Mouse (Mus musculus) limb, embryonic 14.5 days (tissue): ENCODE measurements at regions not wholly inside any gene's neighbourhood (a gene's known extent, or its start where the extent isn't known, plus 50 kb on each side); places are given as distances from the start of the nearest gene placed in this dataset.

Experiments used
- ATAC-seq: fragments of 200-750 bp; cut with Nextera tagmentation; 2 replicates; pipeline ENCODE4 v1.8.0; 2017; ENCODE audit warnings: low read depth, moderate number of reproducible peaks, moderate TSS enrichment; ENCODE audit not compliant: low FRiP score
- DNase-seq: peaks from one replicate; pipeline ENCODE4 v3.0.0-alpha.2; 2015; ENCODE audit warnings: low spot score
- H3K27ac ChIP-seq: fragments of 300-500 bp; sonication (generic); replicated peaks from 2 replicates; pipeline ENCODE4 v1.5.1; 2014; ENCODE audit warnings: low read depth, mild to moderate bottlenecking, low read length, moderate library complexity, mixed read lengths
- H3K27me3 ChIP-seq: fragments of 300-500 bp; sonication (generic); 2 replicates; pipeline ENCODE4 v1.6.1; 2014; ENCODE audit warnings: low read length, mixed read lengths; ENCODE audit not compliant: control insufficient read depth, insufficient read depth
- H3K36me3 ChIP-seq: fragments of 300-500 bp; sonication (generic); 2 replicates; pipeline ENCODE4 v1.6.1; 2014; ENCODE audit warnings: mild to moderate bottlenecking, low read length, moderate library complexity, mixed read lengths; ENCODE audit not compliant: control insufficient read depth, insufficient read depth
- H3K4me1 ChIP-seq: fragments of 300-500 bp; sonication (generic); 2 replicates; pipeline ENCODE4 v1.6.1; 2014; ENCODE audit warnings: antibody characterized with exemption, low read length, mixed read lengths; ENCODE audit not compliant: control insufficient read depth, insufficient read depth
- H3K4me2 ChIP-seq: fragments of 300-500 bp; sonication (generic); replicated peaks from 2 replicates; pipeline ENCODE4 v1.6.1; 2014; ENCODE audit warnings: low read depth, mild to moderate bottlenecking, low read length, moderate library complexity; ENCODE audit not compliant: severe bottlenecking
- H3K4me3 ChIP-seq: fragments of 300-500 bp; sonication (generic); replicated peaks from 2 replicates; pipeline ENCODE4 v1.5.1; 2014; ENCODE audit warnings: low read length
- H3K9ac ChIP-seq: fragments of 300-500 bp; sonication (generic); 2 replicates; pipeline ENCODE4 v1.6.1; 2014; ENCODE audit warnings: mild to moderate bottlenecking, low read depth, low read length, moderate library complexity; ENCODE audit not compliant: severe bottlenecking
- H3K9me3 ChIP-seq: fragments of 300-500 bp; sonication (generic); 2 replicates; pipeline ENCODE4 v1.6.1; 2016; ENCODE audit warnings: low read length; ENCODE audit not compliant: control insufficient read depth
- POLR2A ChIP-seq: fragments of 200-500 bp; IDR thresholded peaks from 2 replicates; pipeline ENCODE4 v1.8.0; 2012; ENCODE audit warnings: inconsistent platforms, mild to moderate bottlenecking, moderate library complexity, borderline replicate concordance; ENCODE audit not compliant: insufficient read depth, insufficient read length; ENCODE audit errors: extremely low read depth
- WGBS: fragments of 180-500 bp; shearing (Covaris S2); extraction: QIAGEN DNeasy Blood & Tissue Kit; methylation state at CpG from one replicate; pipeline ENCODE4 v1.1.7; 2014; 5-methylcytosine and 5-hydroxymethylcytosine counted together

- ATAC-seq, result no peak
- TF ChIP-seq POLR2A, result no peak
- Histone ChIP-seq H3K9me3 (0 out of 2 replicates have a peak, but pooled peaks cover 5% of the 10 kb centered on the region), H3K27ac (no peak overlapping the region), H3K27me3 (no peaks in the 10 kb centered on the region), H3K36me3 (no peaks in the 10 kb centered on the region), H3K4me2 (no peak overlapping the region), H3K9ac (no peak overlapping the region), H3K4me3 (no peak overlapping the region), H3K4me1 (no peaks in the 10 kb centered on the region)
- 90% methylated on average over 5 of the region's 5 CpGs for WGBS
- no peak for DNase-seq
Measured at GRCm38 (mm10) chr10:19177895-19178294, 162.4 kb upstream of the Tnfaip3 start.

GRCm38 (mm10) chr10:19177414-19177813 lies 162.0 kb upstream of the Tnfaip3 start:
- Histone ChIP-seq H3K27me3 (no peaks in the 10 kb centered on the region), H3K9me3 (0 out of 2 replicates have a peak, but pooled peaks cover 5% of the 10 kb centered on the region), H3K9ac (no peak overlapping the region), H3K27ac (no peak overlapping the region), H3K36me3 (no peaks in the 10 kb centered on the region), H3K4me3 (no peak overlapping the region), H3K4me2 (no peak overlapping the region), H3K4me1 (no peaks in the 10 kb centered on the region)
- no peak for DNase-seq
- 63% methylated on average over 2 of the region's 2 CpGs for WGBS
- TF ChIP-seq POLR2A, result no peak
- no peak for ATAC-seq

GRCm38 (mm10) chr10:19176249-19176648 lies 160.8 kb upstream of the Tnfaip3 start:
- 83% methylated on average over 3 of the region's 3 CpGs for WGBS
- no peak for TF ChIP-seq POLR2A
- Histone ChIP-seq H3K9ac (no peak overlapping the region), H3K4me3 (no peak overlapping the region), H3K4me1 (no peaks in the 10 kb centered on the region), H3K36me3 (no peaks in the 10 kb centered on the region), H3K4me2 (no peak overlapping the region), H3K27me3 (no peaks in the 10 kb centered on the region), H3K9me3 (0 out of 2 replicates have a peak, but pooled peaks cover 5% of the 10 kb centered on the region), H3K27ac (no peak overlapping the region)
- no peak for DNase-seq
- no peak for ATAC-seq

- H3K27ac ChIP-seq, result no peak overlapping the region
- H3K9ac ChIP-seq, result no peak overlapping the region
- no peak overlapping the region for H3K4me2 ChIP-seq
- no peak for TF ChIP-seq POLR2A
- WGBS, result 73% methylated on average over 3 of the region's 3 CpGs
- H3K4me1 ChIP-seq, result peaks cover 9% of the 10 kb centered on the region
- no peak overlapping the region for H3K4me3 ChIP-seq
- H3K9me3 ChIP-seq, result 0 out of 2 replicates have a peak, but pooled peaks cover 5% of the 10 kb centered on the region
- H3K27me3 ChIP-seq, result no peaks in the 10 kb centered on the region
- H3K36me3 ChIP-seq, result no peaks in the 10 kb centered on the region
- no peak for DNase-seq
- ATAC-seq, result no peak
Measured at GRCm38 (mm10) chr10:19171834-19172233, 156.4 kb upstream of the Tnfaip3 start.

- Histone ChIP-seq H3K9me3 (0 out of 2 replicates have a peak, but pooled peaks cover 4% of the 10 kb centered on the region), H3K36me3 (no peaks in the 10 kb centered on the region), H3K4me3 (no peak overlapping the region), H3K4me2 (no peak overlapping the region), H3K9ac (no peak overlapping the region), H3K27me3 (no peaks in the 10 kb centered on the region), H3K4me1 (peaks cover 9% of the 10 kb centered on the region), H3K27ac (no peak overlapping the region)
- WGBS, result 49% methylated on average over 4 of the region's 4 CpGs
- no peak for TF ChIP-seq POLR2A
- ATAC-seq (no peak), DNase-seq (no peak)
Measured at GRCm38 (mm10) chr10:19170596-19170995, 155.1 kb upstream of the Tnfaip3 start.

GRCm38 (mm10) chr10:19169272-19169671 lies 153.8 kb upstream of the Tnfaip3 start:
- Histone ChIP-seq H3K9me3 (no peaks in the 10 kb centered on the region), H3K36me3 (no peaks in the 10 kb centered on the region), H3K4me1 (peaks cover 9% of the 10 kb centered on the region), H3K4me2 (no peak overlapping the region), H3K4me3 (no peak overlapping the region), H3K9ac (no peak overlapping the region), H3K27ac (no peak overlapping the region), H3K27me3 (no peaks in the 10 kb centered on the region)
- no peak for TF ChIP-seq POLR2A
- ATAC-seq (no peak), DNase-seq (no peak)
- 70% methylated on average over 2 of the region's 2 CpGs for WGBS
